Comparison of ENCODE assay signal across 8 mouse cellular contexts in the genomic region with DNA sequence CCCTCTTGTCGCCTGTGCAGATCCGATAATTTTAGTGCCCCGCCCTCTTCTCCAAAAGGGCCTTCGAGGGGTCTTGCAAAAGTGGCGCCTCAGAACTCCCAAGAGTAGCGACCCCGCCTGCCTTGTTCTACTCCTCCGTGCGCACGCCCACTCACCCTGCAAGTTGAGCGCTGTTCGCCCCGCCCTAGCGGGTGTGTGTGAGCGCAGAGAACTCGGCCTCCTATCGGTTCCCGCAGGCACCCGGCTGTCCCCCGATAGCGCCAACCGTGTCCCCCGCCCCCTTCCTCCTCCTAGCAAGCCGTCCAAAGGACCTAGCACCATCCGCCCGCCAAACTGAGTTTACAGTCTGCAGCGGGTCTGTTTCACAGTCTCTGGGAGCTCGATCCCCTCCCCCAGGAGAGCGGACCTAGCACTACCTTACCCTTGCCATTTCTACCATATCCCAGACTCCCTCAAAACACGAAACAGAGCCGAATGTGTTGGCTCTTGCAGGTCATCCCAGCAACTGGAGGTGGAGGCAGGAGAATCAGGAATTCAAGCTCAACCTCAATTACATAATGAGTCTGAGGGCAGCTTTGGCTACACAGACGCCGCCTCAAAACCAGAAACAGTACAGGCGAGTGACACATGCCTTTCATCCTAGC. TPM values are rescaled to one million over a fixed set of nuclear protein-coding genes. Genes with fewer than 3 reads are reported as not detected.
DNase-seq lines count a peak whose midpoint lies in the region; ATAC-seq and TF ChIP-seq lines count a peak whose summit lies in the region.

No protein-coding gene starts in this region.

- dilution Hi-C loops in CH12.LX (cut with MboI; ENCODE audit: extremely low pct_ligation_motif_present, extremely low pct_unique_long_range_greater_than_20kb, low sequenced_read_pairs), result no loop called here

- H3K4me2 ChIP-seq in CH12.LX (ENCODE audit: insufficient read depth, low read depth, poor library complexity, severe bottlenecking), result peak overlapping the region; percentile 85
- H3K4me2 ChIP-seq in neural tube, embryonic 14.5 days (ENCODE audit: low read depth, low read length), result peak overlapping the region; percentile 63

- TF ChIP-seq EP300 in CH12.LX (IDR thresholded peaks at IDR 0.05; ENCODE audit: low read length), result no peak

- H3K4me3 ChIP-seq in CH12.LX (replicated peaks in 1 of 3; ENCODE audit: low read depth in 2 of 3, low read length in 2 of 3, poor library complexity in 1 of 3), result peak overlapping the region in 2 of 3 experiments; percentile 15 to 51
- H3K4me3 ChIP-seq in neural tube, embryonic 14.5 days (ENCODE audit: low read depth, low read length), result peak overlapping the region; percentile 30

- in situ Hi-C loops in CH12.LX (cut with MboI; ENCODE audit: low pct_ligation_motif_present, low pct_unique_long_range_greater_than_20kb, low sequenced_read_pairs), result loop anchor here (5.0 kb wide), 1 partner anchor 40 kb away; a partner anchor contains a TSS

- H3K27me3 ChIP-seq in CH12.LX (replicated peaks), result peaks cover 51% of the 10 kb centered on the region
- peaks cover 33% of the 10 kb centered on the region for H3K27me3 ChIP-seq in neural tube, embryonic 14.5 days (ENCODE audit: control insufficient read depth, insufficient read depth, low read length)

- H3K79me2 ChIP-seq in CH12.LX (replicated peaks; ENCODE audit: control insufficient read depth, extremely low read depth, insufficient read depth, poor library complexity, severe bottlenecking), result no peaks in the 10 kb centered on the region

- TF ChIP-seq RAD21 in CH12.LX (IDR thresholded peaks at IDR 0.05; ENCODE audit: low read depth, low read length), result no peak

- peak overlapping the region; percentile 22; the same call in 1 of the 2 replicates for H3K9ac ChIP-seq in CH12.LX (ENCODE audit: insufficient read depth, low read depth)
- peak overlapping the region; percentile 11; the same call in 1 of the 2 replicates for H3K9ac ChIP-seq in neural tube, embryonic 14.5 days (replicated peaks; ENCODE audit: low read depth, low read length)

- ATAC-seq in erythroid progenitor cell, adult 5-6 weeks (replicated peaks; ENCODE audit: low FRiP score, poor library complexity, severe bottlenecking), result peak; percentile 88
- peak; percentile 66 for ATAC-seq in neural tube, embryonic 14.5 days (ENCODE audit: low read depth)

- no peak overlapping the region for H3K27ac ChIP-seq in CH12.LX (ENCODE audit: insufficient read depth, low read depth)
- H3K27ac ChIP-seq in neural tube, embryonic 14.5 days (ENCODE audit: low read depth, low read length), result no peak overlapping the region

- H3K4me1 ChIP-seq in CH12.LX (ENCODE audit: control insufficient read depth in 1 of 2, insufficient read depth in 2 of 2), result peaks cover 7 to 11% of the 10 kb centered on the region in 2 experiments; a peak in 3 of 4 replicates
- peaks cover 19% of the 10 kb centered on the region for H3K4me1 ChIP-seq in neural tube, embryonic 14.5 days (ENCODE audit: control insufficient read depth, insufficient read depth, low read length)

- H3K9me3 ChIP-seq in CH12.LX (replicated peaks; ENCODE audit: low read length), result no peaks in the 10 kb centered on the region
- H3K9me3 ChIP-seq in neural tube, embryonic 14.5 days (ENCODE audit: control insufficient read depth, low read length), result no peaks in the 10 kb centered on the region

- TF ChIP-seq POLR2A in CH12.LX (IDR thresholded peaks at IDR 0.05; ENCODE audit: low read depth, low read length), result no peak

- intact Hi-C loops in heart, postnatal 10 days (cut with DNase I), result no loop called here

- WGBS in neural tube, embryonic 14.5 days, result 4% methylated on average over 34 of the region's 34 CpGs

- TF ChIP-seq CTCF in CH12.LX (conservative IDR thresholded peaks at IDR 0.05 in 1 of 2, IDR thresholded peaks at IDR 0.05 in 1 of 2; ENCODE audit: low read depth in 2 of 2, low read length in 2 of 2), result peak in 1 of 2 experiments; percentile 9; a peak in 1 of 4 replicates

- DNase-seq in CH12.LX (ENCODE audit: extremely low read depth), result no peak
- DNase-seq in c-Kit-negative CD71-positive TER-119-positive erythroid progenitor cells, embryonic 14.5 days (ENCODE audit: low read depth, low spot score), result peak; percentile 90
- DNase-seq in heart, postnatal 10 days, result peak; percentile 72 to 76
- DNase-seq in kidney, postnatal 36 days, result peak; percentile 57 to 77
- DNase-seq in lung, adult 18-20 months, result peak; percentile 66 to 72
- peak; percentile 74 for DNase-seq in testis, postnatal 10 days (ENCODE audit: low spot score)

- peaks cover 2 to 3% of the 10 kb centered on the region in 2 experiments for H3K36me3 ChIP-seq in CH12.LX (replicated peaks in 1 of 2; ENCODE audit: control insufficient read depth in 1 of 2, insufficient read depth in 1 of 2, low read length in 1 of 2)
- no peaks in the 10 kb centered on the region for H3K36me3 ChIP-seq in neural tube, embryonic 14.5 days (ENCODE audit: control insufficient read depth, insufficient read depth, low read length)

TF ChIP-seq in CH12.LX, 34 proteins besides CTCF, POLR2A, EP300 and RAD21:
- TF ChIP-seq JUN (IDR thresholded peaks at IDR 0.05; ENCODE audit: insufficient read depth, low read depth, low read length), result no peak
- no peak for TF ChIP-seq ZMIZ1 (IDR thresholded peaks at IDR 0.05; ENCODE audit: low read depth, low read length)
- TF ChIP-seq GABPA (IDR thresholded peaks at IDR 0.05; ENCODE audit: insufficient replicate concordance, low read depth, low read length), result no peak
- no peak for TF ChIP-seq POLR2AphosphoS2 (IDR thresholded peaks at IDR 0.05; ENCODE audit: low read depth, low read length)
- peak; percentile 64 for TF ChIP-seq NRF1 (IDR thresholded peaks at IDR 0.05; ENCODE audit: low read depth, low read length)
- no peak for TF ChIP-seq TCF12 (IDR thresholded peaks at IDR 0.05; ENCODE audit: low read depth, low read length)
- TF ChIP-seq MXI1 (IDR thresholded peaks at IDR 0.05; ENCODE audit: low read depth, low read length), result no peak
TF ChIP-seq in CH12.LX: peak in this region for 1.

RNA-seq across cellular contexts. Expression of a gene that starts 0.8 kb away (rescaled TPM):
- total RNA-seq in CH12.LX (2012; rRNA removed), result 0.80 and 2.0 TPM in 2 replicates
- not detected in 2 replicates for total RNA-seq in CH12.LX (2014; rRNA removed)
- polyA plus RNA-seq in CH12.LX (2012; ENCODE audit: insufficient read length, low read depth), result 0.18 and 0.20 TPM in 2 replicates
- 244 and 249 TPM in 2 replicates for total RNA-seq in erythroid progenitor cell, adult 5-6 weeks (2015; ENCODE audit: low replicate concordance)
- total RNA-seq in erythroid progenitor cell, adult 5-6 weeks (2017; ENCODE audit: low replicate concordance), result 188 and 199 TPM in 2 replicates
- total RNA-seq in heart, postnatal 10 days (2021), result 1 to 10 TPM; 3.1 to 4.0 TPM
- polyA plus RNA-seq in neural tube, embryonic 14.5 days (2014; fragmentation: Nextera tagmentation; extraction: Ambion mirVana), result 0.67 and 2.0 TPM in 2 replicates

RNA-seq across cellular contexts. Expression of a gene that starts 7.0 kb away (rescaled TPM):
- total RNA-seq in CH12.LX (2012; rRNA removed), result 4.0 and 4.4 TPM in 2 replicates
- total RNA-seq in CH12.LX (2014; rRNA removed), result 4.1 and 4.4 TPM in 2 replicates
- polyA plus RNA-seq in CH12.LX (2012; ENCODE audit: insufficient read length, low read depth), result 2.9 and 3.1 TPM in 2 replicates
- total RNA-seq in erythroid progenitor cell, adult 5-6 weeks (2015; ENCODE audit: low replicate concordance), result 0.42 and 3.2 TPM in 2 replicates
- 0.51 TPM in 1 of 2 replicates, not detected in the other for total RNA-seq in erythroid progenitor cell, adult 5-6 weeks (2017; ENCODE audit: low replicate concordance)
- total RNA-seq in heart, postnatal 10 days (2021), result 1 to 10 TPM; 8.7 TPM
- 10.1 and 21.3 TPM in 2 replicates for polyA plus RNA-seq in neural tube, embryonic 14.5 days (2014; fragmentation: Nextera tagmentation; extraction: Ambion mirVana)

RNA-seq across cellular contexts. Expression of a gene that starts 25.7 kb away (rescaled TPM):
- total RNA-seq in CH12.LX (2012; rRNA removed) (not detected in 2 replicates), CH12.LX (2014; rRNA removed) (not detected in 2 replicates)
- not detected in 2 replicates for polyA plus RNA-seq in CH12.LX (2012; ENCODE audit: insufficient read length, low read depth)
- 1.3 TPM in 1 of 2 replicates, not detected in the other for total RNA-seq in erythroid progenitor cell, adult 5-6 weeks (2015; ENCODE audit: low replicate concordance)
- not detected in 2 replicates for total RNA-seq in erythroid progenitor cell, adult 5-6 weeks (2017; ENCODE audit: low replicate concordance)
- 1 to 10 TPM; 2.2 to 2.4 TPM for total RNA-seq in heart, postnatal 10 days (2021)
- 83.5 and 89.6 TPM in 2 replicates for polyA plus RNA-seq in neural tube, embryonic 14.5 days (2014; fragmentation: Nextera tagmentation; extraction: Ambion mirVana)

RNA-seq across cellular contexts. Expression of a gene that starts 26.7 kb away (rescaled TPM):
- total RNA-seq in CH12.LX (2012; rRNA removed) (not detected in 2 replicates), CH12.LX (2014; rRNA removed) (not detected in 2 replicates)
- not detected in 2 replicates for polyA plus RNA-seq in CH12.LX (2012; ENCODE audit: insufficient read length, low read depth)
- total RNA-seq in erythroid progenitor cell, adult 5-6 weeks (2015; ENCODE audit: low replicate concordance), result not detected in 2 replicates
- not detected in 2 replicates for total RNA-seq in erythroid progenitor cell, adult 5-6 weeks (2017; ENCODE audit: low replicate concordance)
- total RNA-seq in heart, postnatal 10 days (2021), result 1 to 10 TPM; 1.3 to 1.4 TPM
- 1.8 TPM in 2 replicates for polyA plus RNA-seq in neural tube, embryonic 14.5 days (2014; fragmentation: Nextera tagmentation; extraction: Ambion mirVana)

RNA-seq across cellular contexts. Expression of a gene that starts 35.2 kb away (rescaled TPM):
- total RNA-seq in CH12.LX (2012; rRNA removed) (2.4 and 2.9 TPM in 2 replicates), CH12.LX (2014; rRNA removed) (2.4 and 2.9 TPM in 2 replicates)
- polyA plus RNA-seq in CH12.LX (2012; ENCODE audit: insufficient read length, low read depth), result 0.87 and 1.6 TPM in 2 replicates
- total RNA-seq in erythroid progenitor cell, adult 5-6 weeks (2015; ENCODE audit: low replicate concordance), result 13.8 TPM in 1 of 2 replicates, not detected in the other
- total RNA-seq in erythroid progenitor cell, adult 5-6 weeks (2017; ENCODE audit: low replicate concordance), result not detected in 2 replicates
- 10 to 100 TPM; 24.3 to 28.6 TPM for total RNA-seq in heart, postnatal 10 days (2021)
- polyA plus RNA-seq in neural tube, embryonic 14.5 days (2014; fragmentation: Nextera tagmentation; extraction: Ambion mirVana), result 48.6 and 49.6 TPM in 2 replicates

Comparison
In these comparisons a context has a peak if more than half of its experiments do, and no peak if none do; other contexts are left out.
1. RNA of a gene that starts 0.8 kb away (total RNA-seq): 188 to 249 TPM in erythroid progenitor cell, adult 5-6 weeks; 3.1 to 4.0 TPM in heart, postnatal 10 days and 0.80 to 2.0 TPM in CH12.LX; every median in the first group is over 10 times any median in the second.